Mouse (Mus musculus) inflammation-experienced regulatory T-cells, adult 6 months (primary cell): ENCODE measurements around the gene Adamts15. TPM values are rescaled to one million over a fixed set of nuclear protein-coding genes. Genes with fewer than 3 reads are reported as not detected.

Source experiments
- ATAC-seq: one replicate; pipeline ENCODE4 v1.8.0; 2017
- polyA plus RNA-seq, 3 experiments: library from polyadenylated mRNA; unstranded; fragments of 100-300 nt; shearing (Covaris generic); gene quantifications; one replicate each; pipeline ENCODE4 v1.2.1; 2017

Gene Adamts15
- not detected for polyA plus RNA-seq

GRCm38 (mm10) chr9:30922197-30922894 is at the start of gene Adamts15:
Adamts15 (minus strand) TSS chr9:30922452.
- ATAC-seq = no peak

GRCm38 (mm10) chr9:30971967-30972366 is 49.7 kb upstream of the Adamts15 start:
- no peak for ATAC-seq

GRCm38 (mm10) chr9:30970001-30970400 is 47.7 kb upstream of the Adamts15 start:
- no peak for ATAC-seq

- no peak for ATAC-seq
Observed at GRCm38 (mm10) chr9:30968130-30968529, 45.9 kb upstream of the Adamts15 start.

- no peak for ATAC-seq
Observed at GRCm38 (mm10) chr9:30966881-30967280, 44.6 kb upstream of the Adamts15 start.

- ATAC-seq = no peak
Observed at GRCm38 (mm10) chr9:30964685-30965084, 42.4 kb upstream of the Adamts15 start.

- no peak for ATAC-seq
Observed at GRCm38 (mm10) chr9:30963780-30964179, 41.5 kb upstream of the Adamts15 start.

- no peak for ATAC-seq
Observed at GRCm38 (mm10) chr9:30955246-30955645, 33.0 kb upstream of the Adamts15 start.

- no peak for ATAC-seq
Observed at GRCm38 (mm10) chr9:30953287-30953686, 31.0 kb upstream of the Adamts15 start.

GRCm38 (mm10) chr9:30951461-30951860 is 29.2 kb upstream of the Adamts15 start:
- no peak for ATAC-seq

- ATAC-seq = no peak
Observed at GRCm38 (mm10) chr9:30950592-30950991, 28.3 kb upstream of the Adamts15 start.

- ATAC-seq = no peak
Observed at GRCm38 (mm10) chr9:30949971-30950370, 27.7 kb upstream of the Adamts15 start.

GRCm38 (mm10) chr9:30949422-30949821 is 27.2 kb upstream of the Adamts15 start:
- ATAC-seq = no peak

- no peak for ATAC-seq
Observed at GRCm38 (mm10) chr9:30945276-30945675, 23.0 kb upstream of the Adamts15 start.

GRCm38 (mm10) chr9:30944234-30944633 is 22.0 kb upstream of the Adamts15 start:
- ATAC-seq = no peak

GRCm38 (mm10) chr9:30943341-30943740 is 21.1 kb upstream of the Adamts15 start:
- no peak for ATAC-seq

- no peak for ATAC-seq
Observed at GRCm38 (mm10) chr9:30942512-30943313, 20.5 kb upstream of the Adamts15 start, which contains the start of gene Adamts8. Adamts8 (plus strand) TSS chr9:30942562.

- peak; percentile 46 for ATAC-seq
Observed at GRCm38 (mm10) chr9:30940328-30940727, 18.1 kb upstream of the Adamts15 start.

GRCm38 (mm10) chr9:30936674-30937438 is 14.6 kb upstream of the Adamts15 start:
- no peak for ATAC-seq

- ATAC-seq = no peak
Observed at GRCm38 (mm10) chr9:30934827-30935226, 12.6 kb upstream of the Adamts15 start.

- no peak for ATAC-seq
Observed at GRCm38 (mm10) chr9:30932346-30932745, 10.1 kb upstream of the Adamts15 start.

- no peak for ATAC-seq
Observed at GRCm38 (mm10) chr9:30928759-30929158, 6.5 kb upstream of the Adamts15 start.
